Mouse (Mus musculus) heart, adult 11 months (tissue): ENCODE measurements around the gene Col1a1.

Experiments used
- DNase-seq: peaks from one replicate; pipeline ENCODE4 v3.0.0; 2022

The Col1a1 gene

DNA sequence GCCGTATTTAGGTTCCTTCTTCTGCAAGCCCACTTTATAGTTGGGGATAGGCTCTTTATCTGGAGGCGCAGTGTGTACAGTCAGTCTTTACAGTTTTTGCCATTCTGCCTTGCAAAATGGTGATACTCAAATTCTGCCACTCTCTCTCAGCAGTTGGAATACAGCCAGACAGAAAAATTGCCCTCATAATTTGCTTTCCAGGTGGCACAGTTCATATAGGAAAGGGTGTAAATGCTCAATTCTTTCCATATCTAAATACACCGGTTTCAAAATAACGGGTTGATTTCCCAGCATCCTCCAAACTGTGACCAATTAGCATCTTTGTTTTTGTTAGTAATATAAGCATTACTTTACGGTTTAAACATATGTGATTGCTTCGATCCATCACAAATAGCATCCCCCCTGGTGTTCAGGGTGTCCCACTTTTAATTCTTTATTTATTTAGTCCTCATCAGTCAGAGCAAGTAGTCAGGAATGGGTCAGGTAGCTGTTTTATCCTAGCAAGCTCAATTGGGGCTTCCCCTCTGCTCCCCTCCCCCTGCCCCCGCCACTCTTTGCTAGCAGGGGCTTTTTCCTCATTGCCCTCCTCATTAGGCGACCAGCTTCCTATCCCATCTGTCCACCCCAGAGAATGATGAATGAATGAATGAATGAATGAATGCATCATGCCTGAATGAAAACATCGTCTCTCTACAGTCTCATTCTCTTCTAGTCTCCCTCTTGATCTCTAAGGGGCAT, 42.3 kb downstream of the Col1a1 start:
- no peak for DNase-seq

DNA sequence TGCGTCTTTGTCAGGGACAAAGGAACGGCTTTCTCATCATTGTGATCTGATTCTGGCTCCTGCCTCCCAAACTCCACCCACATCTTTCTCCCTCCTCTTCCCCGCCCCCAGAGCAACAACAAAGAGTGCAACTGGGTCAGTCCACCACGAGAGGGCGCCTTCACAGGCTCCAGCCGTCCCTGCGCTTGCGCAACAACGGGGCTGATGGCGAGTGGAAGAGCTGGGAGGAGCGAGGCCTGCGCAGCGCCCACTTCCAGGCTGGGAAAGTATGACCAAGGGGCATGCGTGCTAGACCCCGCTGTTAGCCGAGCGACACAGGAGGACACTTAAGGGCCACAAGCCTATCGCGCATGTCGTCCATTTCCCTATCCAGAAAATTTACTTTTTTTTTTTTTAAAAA, 42.9 kb downstream of the Col1a1 start:
- peak; percentile 99 for DNase-seq

DNA sequence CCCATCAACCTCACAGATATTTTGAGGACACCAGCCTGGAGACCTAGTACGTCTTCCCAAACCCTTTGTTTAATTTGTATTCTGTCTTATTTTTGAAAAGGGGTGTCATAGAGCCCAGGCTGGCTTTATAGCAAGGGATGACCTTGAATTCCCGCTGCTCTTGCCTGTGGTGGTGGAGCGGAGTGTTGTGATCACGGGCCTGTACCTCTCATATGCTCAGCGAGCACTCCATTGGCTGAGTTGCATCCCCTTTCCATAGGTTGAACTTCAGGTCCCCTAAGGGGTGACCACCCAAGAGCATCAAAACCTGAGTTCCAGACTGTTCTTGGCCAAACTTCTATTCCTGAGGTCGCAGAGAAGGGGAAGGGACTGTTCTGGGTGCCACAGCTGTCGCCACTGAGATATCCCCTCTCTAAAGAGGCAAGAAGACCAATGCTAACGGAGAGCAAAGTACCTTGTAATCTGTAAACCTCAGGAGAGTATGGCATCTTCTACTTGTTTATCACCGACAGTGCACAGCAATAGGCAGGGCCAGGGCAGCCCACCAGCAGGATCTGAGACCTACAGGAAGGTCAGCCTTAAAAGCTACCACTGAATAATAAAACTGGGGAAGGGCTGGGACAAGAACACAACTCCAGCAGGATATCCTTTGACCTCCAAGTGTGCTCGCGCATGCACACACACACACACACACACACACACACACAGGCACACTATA, 43.6 kb downstream of the Col1a1 start:
- no peak for DNase-seq

DNA sequence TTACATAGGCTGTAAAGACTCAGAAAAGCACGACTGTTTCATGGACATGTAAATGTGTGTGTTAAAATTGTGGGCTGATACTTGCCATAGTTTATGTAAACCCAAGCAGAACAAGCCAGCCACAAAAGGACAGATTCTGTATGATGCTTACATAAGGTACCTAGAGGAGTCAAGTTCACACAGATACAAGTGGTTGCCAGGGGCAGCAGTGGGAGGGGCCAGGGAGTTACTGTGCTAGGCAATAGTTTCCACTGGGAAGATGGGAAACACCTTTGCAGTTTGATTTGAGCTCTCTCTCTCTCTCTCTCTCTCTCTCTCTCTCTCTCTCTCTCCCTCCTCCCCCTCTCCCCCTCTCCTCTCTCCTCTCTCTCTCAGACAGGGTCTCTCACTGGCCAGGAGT, 49.1 kb downstream of the Col1a1 start:
- no peak for DNase-seq

DNA sequence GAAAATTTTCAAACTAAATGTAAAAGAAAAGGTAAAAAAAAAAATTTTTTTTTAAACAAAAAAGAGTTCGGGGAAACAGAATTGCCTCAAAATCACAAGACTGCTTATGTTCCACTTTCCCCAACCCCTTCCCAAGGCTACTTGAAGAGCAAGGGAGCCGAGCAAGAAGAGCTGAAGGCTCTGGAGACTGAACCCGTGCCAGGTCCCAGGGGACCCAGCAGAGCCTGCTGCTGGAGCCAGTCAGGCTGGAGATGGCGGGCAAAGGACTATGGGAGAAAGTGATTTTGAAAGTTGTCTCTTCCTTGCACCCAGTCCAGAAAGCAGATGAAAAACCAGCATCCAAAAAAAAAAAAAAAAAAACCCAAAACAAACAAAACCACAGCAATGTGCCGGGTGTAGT, 49.8 kb downstream of the Col1a1 start:
- DNase-seq, result no peak

DNA sequence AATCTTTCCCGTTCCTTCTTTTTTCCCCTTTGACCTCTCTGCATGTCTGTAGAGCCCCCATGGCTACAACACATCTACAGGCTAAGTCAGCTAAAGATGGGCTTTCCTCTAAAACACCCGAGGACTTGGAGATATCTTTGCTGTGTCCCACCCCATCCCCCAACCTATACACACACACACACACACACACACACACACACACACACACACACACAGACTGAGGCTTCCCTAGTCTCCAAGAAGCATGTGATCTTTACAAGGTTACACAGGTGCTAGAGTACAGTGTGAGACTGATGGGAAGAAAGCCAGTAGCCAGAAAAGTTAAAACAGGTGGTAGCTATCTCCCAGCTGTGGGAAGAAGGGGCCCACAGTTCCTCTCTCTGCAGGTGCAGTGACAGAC, 50.4 kb downstream of the Col1a1 start:
- no peak for DNase-seq

DNA sequence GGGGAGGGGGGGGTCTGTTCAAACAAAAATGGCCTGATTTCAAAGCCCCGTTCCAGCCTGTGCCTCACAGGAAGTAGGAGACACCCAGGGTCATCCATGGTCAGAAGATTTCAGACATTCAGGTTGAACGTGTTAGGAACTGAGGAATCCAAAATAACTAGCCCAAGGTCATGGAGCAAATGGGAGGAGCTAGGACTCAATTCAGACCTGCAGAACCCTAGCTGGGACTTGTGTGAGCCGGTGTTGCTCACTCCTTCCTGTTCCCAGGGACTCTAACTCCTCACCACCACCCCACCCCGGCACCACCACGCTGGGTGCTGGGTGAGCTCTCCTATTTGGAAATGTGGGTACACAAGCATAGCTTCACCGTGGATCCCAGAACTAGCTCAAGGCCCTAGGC, 51.3 kb downstream of the Col1a1 start:
- no peak for DNase-seq

DNA sequence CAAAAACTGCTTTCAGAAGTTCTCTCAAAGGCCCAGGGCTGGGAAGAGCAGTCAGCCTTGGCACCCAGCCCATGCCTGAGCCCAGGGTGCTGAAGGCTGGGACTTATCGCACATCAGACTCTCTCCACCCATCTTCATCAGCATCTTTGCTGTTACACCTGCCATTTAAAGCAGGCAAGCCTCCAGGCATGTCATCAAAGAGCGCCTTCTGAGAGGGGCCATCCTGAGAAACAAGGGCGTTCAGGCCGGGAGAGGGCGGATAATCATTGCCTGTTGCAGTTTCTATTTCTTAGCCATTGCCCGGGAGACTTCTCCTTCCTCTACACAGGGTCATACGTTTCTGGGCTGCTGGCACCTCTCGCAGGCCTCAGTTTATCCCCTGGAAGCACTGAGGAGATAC, 51.8 kb downstream of the Col1a1 start:
- DNase-seq, result peak; percentile 93

DNA sequence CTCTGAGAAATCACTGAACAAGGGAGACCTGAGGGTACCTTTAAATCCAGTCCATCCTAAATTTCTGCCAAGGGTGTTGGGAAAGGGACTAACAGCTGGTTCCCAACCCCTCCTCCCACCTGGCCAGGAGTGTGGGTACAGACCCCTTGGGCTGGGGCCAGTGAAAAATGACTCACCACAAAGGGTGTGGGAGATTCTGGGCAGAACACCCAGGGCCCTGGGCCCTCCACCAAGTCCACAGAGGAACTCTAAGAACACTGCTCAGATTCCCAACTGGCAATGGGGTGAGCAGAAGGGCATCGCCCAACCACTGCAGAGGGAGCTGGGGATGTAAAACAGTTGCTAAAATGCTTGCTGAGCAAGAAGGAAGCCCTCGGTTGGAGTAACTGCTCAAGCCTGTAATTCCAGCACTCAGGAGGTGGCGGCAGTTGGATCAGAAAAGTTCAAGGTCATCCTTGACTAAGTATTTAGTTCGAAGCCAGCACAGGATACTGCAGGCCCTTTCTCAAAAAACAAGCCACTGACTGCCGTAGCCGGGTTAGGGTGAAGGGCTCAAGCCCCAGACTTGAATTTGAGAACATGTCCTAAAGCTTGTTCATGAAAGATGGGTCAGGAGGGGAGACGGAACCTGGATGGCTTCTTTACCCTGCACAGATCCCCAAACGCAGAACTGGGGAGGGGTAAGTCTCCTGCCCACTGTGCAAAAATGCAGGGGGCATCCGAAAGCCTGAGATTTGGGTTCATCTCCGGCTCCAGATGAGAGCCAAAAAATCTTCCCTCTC, 52.9 kb downstream of the Col1a1 start:
- DNase-seq, result peak; percentile 97

DNA sequence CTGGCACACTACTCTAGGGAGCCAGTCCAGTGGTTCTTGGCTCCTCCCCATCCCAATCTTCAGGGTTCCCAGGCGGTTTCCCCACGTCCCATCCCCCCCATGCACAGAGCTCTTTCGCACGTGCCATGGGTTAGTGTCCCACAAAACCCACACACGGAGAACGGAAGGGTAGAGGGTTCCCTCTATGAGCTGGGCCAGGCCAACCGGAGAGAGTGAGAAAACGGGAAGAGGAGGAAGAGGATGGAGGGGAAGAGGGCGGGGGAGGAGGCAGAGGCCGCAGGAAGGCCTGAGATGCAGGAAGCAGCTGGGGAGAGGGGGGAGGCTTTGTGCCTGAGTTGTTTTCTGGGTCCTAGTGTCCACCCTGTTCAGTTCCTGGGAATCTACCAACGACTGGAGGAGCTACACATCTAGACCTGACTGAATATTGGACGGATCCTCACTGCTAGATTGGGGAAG, 53.6 kb downstream of the Col1a1 start:
- DNase-seq, result peak; percentile 99

DNA sequence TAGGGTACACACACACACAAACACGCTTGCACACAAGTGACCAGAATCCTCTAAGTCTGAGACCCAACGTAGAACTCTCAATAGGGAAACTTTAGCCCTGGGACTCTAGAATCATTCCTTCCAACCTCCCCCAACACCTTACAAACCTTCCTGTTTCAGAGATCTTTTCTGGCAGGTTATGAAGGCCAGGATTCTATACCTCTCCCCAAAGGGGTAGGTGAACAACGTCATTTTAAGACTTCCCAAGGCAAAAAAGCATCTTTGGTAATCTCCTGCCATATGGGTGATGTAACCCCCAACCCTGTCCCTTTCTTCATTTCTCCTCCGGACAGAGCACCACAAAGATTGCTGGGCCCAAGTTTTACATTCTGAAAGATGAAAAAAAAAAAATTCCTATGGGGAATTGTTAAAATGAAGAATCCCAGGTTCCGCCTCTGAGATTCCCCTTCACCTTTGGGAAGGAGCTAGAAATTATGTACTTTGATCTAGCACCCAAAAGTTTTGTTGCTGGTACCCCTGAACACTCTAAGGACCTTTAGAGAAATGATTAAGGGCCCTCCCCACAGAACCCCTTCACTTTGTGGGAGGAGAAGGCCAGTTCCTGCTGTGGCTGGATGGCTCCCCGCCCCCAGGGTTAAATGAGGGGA, 54.2 kb downstream of the Col1a1 start:
- DNase-seq, result no peak

DNA sequence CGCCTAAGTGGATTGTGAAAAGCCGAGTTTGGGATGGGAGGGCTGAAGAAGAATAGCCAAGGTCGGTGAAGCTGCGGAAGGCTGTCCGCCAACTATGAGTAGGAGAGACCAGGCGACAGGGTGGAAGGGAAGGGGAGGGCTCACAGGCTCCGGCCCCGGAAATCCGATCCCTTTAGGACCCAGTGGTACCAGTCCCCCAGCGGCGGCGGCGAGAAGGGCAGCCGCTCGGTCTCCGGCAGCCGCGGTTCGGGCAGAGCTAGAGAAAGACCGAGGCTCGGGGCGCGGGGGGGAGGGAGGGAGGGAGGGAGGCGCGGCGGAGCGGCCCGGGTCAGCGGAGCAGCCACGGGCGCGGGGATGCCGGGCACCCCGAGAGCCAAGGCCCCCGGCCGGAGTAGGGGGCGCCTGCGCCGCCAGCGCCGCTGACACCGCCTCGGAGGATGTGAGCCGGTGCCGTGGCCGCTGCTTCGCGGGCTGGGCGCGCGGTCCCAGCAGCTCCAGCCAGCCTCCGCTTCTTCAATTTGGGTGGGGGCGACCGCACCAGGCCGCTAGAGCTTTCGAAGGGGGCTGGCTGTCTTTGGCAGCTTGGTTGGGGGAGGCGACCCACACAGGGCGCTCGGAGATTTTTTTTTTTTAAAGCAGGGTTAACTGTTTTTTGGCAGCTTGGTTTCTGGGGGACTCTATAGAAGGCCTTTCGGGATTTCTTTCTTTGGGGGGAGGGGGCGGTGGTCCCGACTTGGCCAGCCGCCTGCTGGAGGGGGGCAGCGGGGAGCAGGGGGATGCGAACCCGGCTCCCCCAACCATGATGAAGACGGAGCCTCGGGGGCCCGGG, 54.9 kb downstream of the Col1a1 start, which contains the start of gene Ppp1r9b:
TSS of gene Ppp1r9b (plus strand) at position 287 of the 829 bp plus-strand sequence.
- DNase-seq, result peak; percentile 100

DNA sequence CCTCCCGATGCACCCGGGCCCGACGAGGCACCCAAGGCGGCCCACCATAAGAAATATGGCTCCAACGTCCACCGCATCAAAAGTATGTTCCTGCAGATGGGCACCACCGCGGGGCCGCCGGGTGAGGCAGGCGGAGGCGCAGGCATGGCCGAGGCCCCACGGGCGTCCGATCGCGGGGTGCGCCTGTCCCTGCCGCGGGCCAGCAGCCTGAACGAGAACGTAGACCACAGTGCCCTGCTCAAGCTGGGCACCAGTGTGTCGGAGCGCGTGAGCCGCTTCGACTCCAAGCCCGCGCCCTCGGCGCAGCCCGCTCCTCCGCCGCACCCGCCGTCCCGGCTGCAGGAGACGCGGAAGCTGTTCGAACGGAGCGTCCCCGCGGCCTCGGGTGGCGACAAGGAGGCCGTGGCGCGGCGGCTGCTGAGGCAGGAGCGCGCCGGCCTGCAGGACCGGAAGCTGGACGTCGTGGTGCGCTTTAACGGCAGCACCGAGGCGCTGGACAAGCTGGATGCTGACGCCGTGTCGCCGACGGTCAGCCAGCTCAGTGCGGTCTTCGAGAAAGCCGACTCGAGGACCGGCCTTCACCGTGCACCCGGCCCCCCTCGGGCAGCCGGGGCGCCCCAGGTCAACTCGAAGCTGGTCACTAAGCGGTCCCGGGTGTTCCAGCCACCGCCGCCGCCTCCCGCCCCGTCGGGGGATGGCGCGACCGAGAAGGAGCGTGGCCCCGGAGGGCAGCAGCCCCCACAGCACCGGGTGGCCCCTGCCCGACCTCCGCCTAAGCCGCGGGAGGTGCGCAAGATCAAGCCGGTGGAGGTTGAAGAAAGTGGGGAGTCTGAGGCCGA, 55.8 kb downstream of the Col1a1 start:
- DNase-seq, result peak; percentile 96

DNA sequence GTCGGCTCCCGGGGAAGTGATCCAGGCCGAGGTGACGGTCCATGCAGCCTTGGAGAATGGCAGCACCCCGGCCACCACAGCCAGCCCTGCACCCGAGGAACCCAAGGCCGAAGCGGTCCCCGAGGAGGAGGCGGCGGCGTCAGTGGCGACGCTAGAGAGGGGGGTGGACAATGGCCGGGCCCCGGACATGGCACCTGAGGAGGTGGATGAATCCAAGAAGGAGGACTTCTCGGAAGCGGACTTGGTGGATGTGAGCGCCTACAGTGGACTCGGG, 56.4 kb downstream of the Col1a1 start:
- no peak for DNase-seq

DNA sequence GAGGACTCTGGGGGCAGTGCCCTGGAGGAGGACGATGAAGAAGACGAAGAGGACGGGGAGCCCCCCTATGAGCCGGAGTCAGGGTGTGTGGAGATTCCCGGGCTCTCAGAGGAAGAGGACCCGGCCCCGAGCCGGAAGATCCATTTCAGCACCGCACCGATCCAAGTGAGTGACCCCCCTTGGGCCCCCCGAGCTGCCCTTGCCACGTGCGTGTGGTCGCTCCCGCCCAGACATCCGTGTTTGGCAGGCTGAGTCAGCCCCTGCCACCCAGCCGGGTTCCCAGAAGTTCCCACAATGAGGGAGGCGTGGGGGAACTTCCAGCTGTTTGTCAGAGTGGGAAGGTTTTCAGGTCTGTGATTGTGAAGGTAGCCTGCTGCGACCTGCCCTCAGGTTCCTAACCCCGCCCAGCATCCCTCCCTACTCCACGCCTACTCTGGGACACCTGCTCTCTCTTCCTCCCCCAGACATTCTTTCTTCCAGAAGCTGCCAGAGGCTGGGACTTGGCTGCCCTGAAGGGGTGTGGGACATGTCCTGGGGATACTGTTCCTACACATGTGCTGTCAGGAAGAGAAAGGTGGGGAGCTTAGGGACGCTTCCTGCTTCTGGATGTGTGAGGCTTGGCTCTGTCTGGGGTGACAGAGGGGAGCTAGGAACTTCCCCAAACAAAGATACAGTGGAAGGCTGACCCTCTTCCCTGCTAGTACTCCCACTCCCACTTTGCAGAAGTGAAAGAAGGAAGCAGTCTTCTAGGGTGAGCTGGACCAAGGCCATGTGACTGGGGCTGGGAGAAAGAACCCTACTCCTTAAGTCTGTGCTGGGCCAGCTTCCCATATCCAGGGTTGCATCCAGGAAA, 57.0 kb downstream of the Col1a1 start:
- DNase-seq, result peak; percentile 98

DNA sequence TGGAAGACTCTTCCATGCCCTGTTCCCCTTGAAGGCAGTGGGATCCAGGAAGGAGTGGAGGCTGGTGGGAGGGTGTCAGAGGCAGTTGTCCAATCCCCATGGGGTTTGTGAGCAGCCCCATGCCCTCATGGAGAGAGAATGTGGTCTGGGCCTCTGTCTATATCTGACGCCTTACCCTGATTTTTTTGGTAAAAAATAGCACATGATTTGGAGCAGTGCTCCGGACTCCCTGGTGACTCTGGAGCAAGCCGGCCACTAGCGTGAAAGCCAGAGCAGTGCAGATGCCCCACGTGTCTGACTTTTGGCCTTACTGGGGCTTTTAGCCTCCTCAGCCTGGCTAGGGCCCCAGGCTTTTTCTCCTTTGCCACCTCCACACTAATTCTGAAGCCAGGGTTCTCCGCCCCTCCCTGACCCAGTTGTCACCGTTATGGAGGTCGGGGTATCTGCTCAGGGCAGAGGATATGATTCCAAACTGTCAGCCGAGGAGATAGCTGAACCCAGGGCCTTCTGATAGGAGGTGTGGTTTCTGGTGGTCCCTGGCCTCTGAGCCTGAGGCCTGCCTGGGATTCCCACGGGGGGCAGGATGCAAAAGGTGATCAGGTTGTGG, 58.3 kb downstream of the Col1a1 start:
- peak; percentile 97 for DNase-seq

DNA sequence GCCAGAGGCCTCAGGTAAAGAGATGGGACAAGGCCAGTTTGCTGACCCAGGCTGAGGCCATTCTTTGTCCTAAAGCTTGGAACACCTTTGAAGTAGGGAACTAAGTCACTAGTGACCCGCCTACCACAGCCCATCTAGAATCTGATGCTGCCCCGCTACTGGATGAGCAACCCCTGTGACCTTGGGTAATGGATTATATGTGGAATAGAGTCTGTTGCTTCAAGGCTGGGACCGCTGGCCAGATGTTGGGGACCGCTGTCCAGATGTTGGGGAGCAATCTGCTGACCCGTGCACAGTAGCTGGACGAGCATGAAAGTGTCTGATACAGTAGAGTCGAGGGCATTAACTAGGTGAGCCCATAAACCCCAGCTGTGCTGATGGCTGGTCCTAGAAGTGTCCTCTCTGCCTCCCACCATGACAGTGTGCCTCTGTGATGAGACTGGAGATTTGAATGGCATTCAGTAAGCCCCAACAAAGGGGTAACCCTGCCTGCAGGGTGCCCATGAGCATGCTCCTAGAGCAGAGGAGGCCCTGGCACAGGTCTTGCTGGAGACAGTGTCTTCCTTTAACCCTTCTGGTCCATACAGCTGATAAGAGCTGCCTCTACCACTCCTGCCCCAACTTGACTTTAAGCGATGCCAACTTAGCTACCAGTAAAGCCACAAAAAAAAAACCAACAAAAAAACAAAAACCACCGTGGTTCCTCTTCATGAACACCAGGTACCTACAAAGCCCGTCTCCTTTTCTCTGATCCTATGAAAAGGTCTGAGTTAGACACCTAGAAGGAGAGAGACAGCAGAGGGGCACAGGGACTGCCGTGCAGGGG, 59.1 kb downstream of the Col1a1 start:
- peak; percentile 92 for DNase-seq

DNA sequence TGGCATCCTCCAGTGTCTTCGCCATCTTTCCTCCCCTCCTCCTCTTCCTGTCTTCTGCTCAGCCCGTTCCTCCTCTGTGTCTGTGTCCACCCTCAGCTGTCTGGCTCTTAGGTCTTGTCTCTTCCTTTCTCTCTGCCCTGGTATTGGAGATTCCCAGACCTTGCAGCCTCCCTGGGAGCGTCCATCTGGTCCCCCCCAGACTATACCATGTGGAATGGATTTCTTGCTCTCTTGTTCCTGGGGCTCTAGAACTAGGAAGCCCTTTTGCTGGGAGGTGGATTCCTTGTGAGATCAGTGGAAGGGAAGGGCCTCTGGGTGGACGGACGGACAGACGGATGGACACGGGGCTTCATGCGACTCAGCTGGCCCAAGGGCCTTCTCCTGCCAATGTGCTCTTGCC, 60.1 kb downstream of the Col1a1 start:
- DNase-seq, result no peak

DNA sequence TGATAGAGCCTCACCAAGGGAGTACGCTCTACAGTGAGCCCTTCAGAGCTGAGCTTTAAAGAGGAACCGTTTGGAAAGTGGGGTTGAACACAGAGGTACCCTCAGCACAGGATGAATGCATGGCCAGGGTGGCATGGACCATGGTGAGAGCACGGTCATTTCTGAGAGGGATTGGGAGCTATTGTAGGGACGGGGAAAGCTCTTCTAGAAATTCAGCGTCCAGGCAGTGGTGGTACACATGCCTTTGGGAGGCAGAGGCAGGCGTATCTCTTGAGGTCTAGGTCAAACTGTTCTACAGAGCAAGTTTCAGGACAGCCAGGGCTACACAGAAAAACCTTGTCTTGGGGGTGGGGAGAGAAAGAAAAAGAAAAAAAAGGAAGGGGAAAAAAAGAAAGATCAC, 61.0 kb downstream of the Col1a1 start:
- no peak for DNase-seq
